Mouse (Mus musculus) left cerebral cortex, adult 2 months (tissue): ENCODE data around the gene Haus4. TPM values are rescaled to one million over a fixed set of nuclear protein-coding genes. Genes with fewer than 3 reads are reported as not detected.

Source experiments
- DNase-seq, 2 experiments: peaks; one replicate each; pipeline ENCODE4 v3.0.0; 2021 to 2022; ENCODE audit warnings: low spot score in 2 of 2, mixed read lengths in 1 of 2; ENCODE audit errors: extremely low spot score in 1 of 2
- H3K27ac ChIP-seq: fragments of 200-600 bp; 2 replicates; pipeline ENCODE4 v1.8.1; 2022
- H3K4me3 ChIP-seq: fragments of 200-600 bp; 2 replicates; pipeline ENCODE4 v1.8.1; 2022
- CTCF ChIP-seq: fragments of 200-600 bp; IDR thresholded peaks from 2 replicates; pipeline ENCODE4 v1.8.1; 2022; ENCODE audit warnings: antibody characterized with exemption, mild to moderate bottlenecking, moderate library complexity
- intact Hi-C: fragments of 180-260 bp; cut with DNase I; formaldehyde crosslinking; loops from one replicate; pipeline ENCODE4 v1.15.1; 2025
- total RNA-seq, 2 experiments: library from RNA; stranded (reverse); gene quantifications; 2 replicates each; pipeline ENCODE4 v1.2.3; 2021

Gene Haus4
- total RNA-seq, 2 experiments from 2014 or later, result 2.2 to 2.7 TPM

- Histone ChIP-seq H3K4me3 (no peak overlapping the region), H3K27ac (no peak overlapping the region)
- intact Hi-C loops, result loop anchor here (5.0 kb wide), 1 partner anchor 60 kb away; the partner anchor contains the start of genes Cdh24 and Gm17606
- TF ChIP-seq CTCF, result no peak
- DNase-seq, result no peak
Observed at GRCm38 (mm10) chr14:54582536-54582935, 28.1 kb upstream of the Haus4 start.

- no peak for TF ChIP-seq CTCF
- H3K4me3 ChIP-seq, result no peak overlapping the region
- intact Hi-C loops, result loop anchor here (5.0 kb wide), 1 partner anchor 63 kb away; the partner anchor contains the start of genes Cdh24 and Gm17606
- no peak overlapping the region for H3K27ac ChIP-seq
- DNase-seq, result no peak
Observed at GRCm38 (mm10) chr14:54579638-54580037, 25.2 kb upstream of the Haus4 start.

- Histone ChIP-seq H3K4me3 (peak overlapping the region; percentile 53), H3K27ac (no peak overlapping the region)
- TF ChIP-seq CTCF, result peak; percentile 63
- intact Hi-C loops, result no loop called here
- DNase-seq, result no peak
Observed at GRCm38 (mm10) chr14:54578063-54578462, 23.6 kb upstream of the Haus4 start.

- H3K4me3 ChIP-seq, result peak within 1 kb of the TSS; percentile 53
- no peak for TF ChIP-seq CTCF
- DNase-seq, result peak; percentile 66 to 68
- 0 out of 2 replicates have a peak within 1 kb of the TSS, but pooled peaks have one; percentile 32 for H3K27ac ChIP-seq
- intact Hi-C loops, result no loop called here
Observed at GRCm38 (mm10) chr14:54577089-54577982, 22.9 kb upstream of the Haus4 start, which contains the start of gene Ajuba. Ajuba (minus strand) TSS chr14:54577558.

- no peak for TF ChIP-seq CTCF
- Histone ChIP-seq H3K27ac (no peak overlapping the region), H3K4me3 (peak overlapping the region; percentile 53)
- intact Hi-C loops, result no loop called here
- DNase-seq, result no peak
Observed at GRCm38 (mm10) chr14:54576241-54577088, 22.0 kb upstream of the Haus4 start.

- intact Hi-C loops, result no loop called here
- no peak for TF ChIP-seq CTCF
- H3K4me3 ChIP-seq, result peak overlapping the region; percentile 53
- no peak for DNase-seq
- H3K27ac ChIP-seq, result no peak overlapping the region
Observed at GRCm38 (mm10) chr14:54575631-54576030, 21.2 kb upstream of the Haus4 start.

- no peak overlapping the region; the same call in 1 of the 2 replicates for H3K4me3 ChIP-seq
- intact Hi-C loops, result no loop called here
- no peak overlapping the region for H3K27ac ChIP-seq
- DNase-seq, result no peak
- TF ChIP-seq CTCF, result no peak
Observed at GRCm38 (mm10) chr14:54575031-54575430, 20.6 kb upstream of the Haus4 start.

GRCm38 (mm10) chr14:54574253-54574652 is 19.8 kb upstream of the Haus4 start:
- DNase-seq, result no peak
- no peak overlapping the region for H3K27ac ChIP-seq
- no peak for TF ChIP-seq CTCF
- intact Hi-C loops, result no loop called here
- no peak overlapping the region for H3K4me3 ChIP-seq

DNA sequence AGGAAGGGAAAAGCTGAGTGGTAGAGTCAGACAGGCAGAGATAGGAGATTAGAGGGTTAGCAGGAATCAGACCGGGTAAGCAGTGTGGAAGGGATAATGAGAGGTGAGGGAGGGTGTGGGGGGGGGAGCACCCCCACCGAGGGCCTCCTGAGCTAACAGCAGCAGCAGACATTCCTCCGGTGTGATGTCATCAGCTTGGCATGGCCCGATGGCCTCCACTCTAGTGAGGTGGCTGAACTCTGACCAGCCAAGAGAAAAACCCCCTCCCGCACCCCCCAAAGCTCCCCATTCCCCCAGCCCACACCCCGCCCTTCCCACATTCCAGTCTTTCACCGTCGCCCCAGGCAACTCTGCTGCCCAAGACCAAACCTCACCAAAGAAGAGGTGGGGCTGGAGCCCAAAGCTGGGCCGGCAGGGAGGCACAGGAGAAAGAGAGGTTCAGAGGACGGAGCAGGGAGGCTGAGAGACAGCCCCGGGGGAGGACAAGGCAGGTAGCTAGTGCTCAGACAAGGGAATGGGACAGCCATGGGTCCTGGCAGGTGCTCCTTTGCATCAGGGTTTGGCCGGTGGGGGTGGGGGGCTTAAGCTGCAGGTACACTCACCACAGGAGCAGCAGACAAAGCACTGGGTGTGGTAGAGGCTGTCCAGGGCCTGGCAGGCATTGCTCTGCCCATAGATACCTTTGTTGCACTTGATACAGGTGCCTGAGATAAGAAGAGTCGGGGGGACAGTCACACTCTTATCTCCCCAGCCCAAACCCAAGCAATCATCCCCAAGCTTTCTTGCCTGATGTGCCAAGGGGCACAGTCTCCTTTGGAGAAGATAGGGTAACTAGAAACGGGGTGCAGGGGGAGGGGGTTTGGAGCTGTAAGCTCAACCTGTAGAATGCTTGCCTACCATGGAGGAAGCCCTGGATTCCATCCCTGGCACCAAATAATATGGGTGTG is 18.6 kb upstream of the Haus4 start:
- intact Hi-C loops, result no loop called here
- no peak for DNase-seq
- TF ChIP-seq CTCF, result no peak
- Histone ChIP-seq H3K27ac (no peak overlapping the region), H3K4me3 (no peak overlapping the region)

DNA sequence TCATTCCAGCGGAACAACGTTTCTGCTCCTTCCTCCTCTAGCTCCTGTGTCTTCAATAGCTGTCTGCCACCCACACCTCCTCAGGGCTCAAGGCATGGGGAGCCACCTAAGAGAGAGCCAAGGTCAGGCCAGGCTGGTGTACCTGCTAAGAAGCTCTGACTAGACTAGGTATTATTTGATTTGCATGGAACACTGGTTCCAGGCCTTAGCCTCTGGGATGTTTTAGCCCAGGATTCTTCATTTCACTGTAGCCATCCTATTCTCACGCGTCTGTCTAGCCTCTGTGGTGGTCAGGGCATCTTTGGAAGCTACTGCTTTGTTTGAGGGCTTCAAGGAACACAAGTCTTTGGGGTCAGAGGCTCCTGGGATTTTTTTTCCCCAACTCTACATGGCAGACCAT is 17.7 kb upstream of the Haus4 start:
- no peak for DNase-seq
- no peak for TF ChIP-seq CTCF
- Histone ChIP-seq H3K27ac (no peak overlapping the region), H3K4me3 (no peak overlapping the region)
- intact Hi-C loops, result no loop called here
